Mouse (Mus musculus): ENCODE results near the gene Aadac.

DNA sequence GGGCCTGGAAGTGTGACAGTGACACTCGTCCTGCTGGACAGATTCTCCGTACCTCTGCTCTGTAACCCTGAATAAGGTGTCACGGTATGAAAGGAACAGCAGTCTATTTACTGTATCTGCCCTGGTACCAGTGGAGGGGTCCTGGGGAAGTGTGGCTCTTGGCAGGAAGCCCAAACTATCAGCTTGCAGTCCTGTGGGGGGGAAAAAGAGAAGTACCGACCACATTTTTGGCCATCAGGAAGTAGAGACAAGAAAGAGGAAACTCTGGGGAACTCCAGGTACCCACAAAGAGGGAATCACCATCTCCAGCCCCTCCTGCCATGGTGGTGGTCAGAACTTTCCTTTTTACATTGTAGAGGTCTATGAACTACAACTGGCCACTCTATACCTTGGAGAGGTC, 55.1 kb downstream of the Aadac start:
- TF ChIP-seq JUN (IDR thresholded peaks at IDR 0.05; ENCODE audit: insufficient read depth, low read depth, low read length) (no peak), MAX (IDR thresholded peaks at IDR 0.05; ENCODE audit: low read length) (no peak), USF2 (conservative IDR thresholded peaks at IDR 0.05; ENCODE audit: low read depth, low read length) (no peak), TBP (conservative IDR thresholded peaks at IDR 0.05; ENCODE audit: low read depth, low read length) (no peak), MEF2A (IDR thresholded peaks at IDR 0.05; ENCODE audit: borderline replicate concordance, low read depth, low read length) (no peak), CTCF (conservative IDR thresholded peaks at IDR 0.05 in 1 of 2, IDR thresholded peaks at IDR 0.05 in 1 of 2; ENCODE audit: low read depth in 2 of 2, low read length in 2 of 2) (no peak), MAFK (IDR thresholded peaks at IDR 0.05; ENCODE audit: insufficient replicate concordance, low read length) (no peak), ZMIZ1 (IDR thresholded peaks at IDR 0.05; ENCODE audit: low read depth, low read length) (no peak)
